Mouse (Mus musculus) liver, embryonic 15.5 days (tissue): Measurements from ENCODE around the gene 3110009E18Rik. TPM values are rescaled to one million over a fixed set of nuclear protein-coding genes. Genes with fewer than 3 reads are reported as not detected.

Source experiments
- ATAC-seq: fragments of 200-750 bp; cut with Nextera tagmentation; 2 replicates; pipeline ENCODE4 v1.8.0; 2017; ENCODE audit warnings: moderate number of reproducible peaks, mild to moderate bottlenecking, moderate library complexity; ENCODE audit not compliant: insufficient read depth
- H3K27ac ChIP-seq: fragments of 300-500 bp; sonication (generic); replicated peaks from 2 replicates; pipeline ENCODE4 v1.5.1; 2015; ENCODE audit warnings: mild to moderate bottlenecking, inconsistent platforms
- H3K27me3 ChIP-seq: fragments of 300-500 bp; sonication (generic); 2 replicates; pipeline ENCODE4 v1.6.1; 2015; ENCODE audit warnings: mild to moderate bottlenecking, inconsistent platforms
- H3K36me3 ChIP-seq: fragments of 300-500 bp; sonication (generic); replicated peaks from 2 replicates; pipeline ENCODE4 v1.6.1; 2015; ENCODE audit warnings: moderate library complexity, mild to moderate bottlenecking, inconsistent platforms
- H3K4me1 ChIP-seq: fragments of 300-500 bp; sonication (generic); replicated peaks from 2 replicates; pipeline ENCODE4 v1.6.1; 2015; ENCODE audit warnings: inconsistent platforms
- H3K4me2 ChIP-seq: fragments of 300-500 bp; sonication (generic); 2 replicates; pipeline ENCODE4 v1.6.1; 2015; ENCODE audit warnings: moderate library complexity, mild to moderate bottlenecking, inconsistent platforms
- H3K4me3 ChIP-seq: fragments of 300-500 bp; sonication (generic); replicated peaks from 2 replicates; pipeline ENCODE4 v1.5.1; 2015; ENCODE audit warnings: mild to moderate bottlenecking, inconsistent platforms
- H3K9ac ChIP-seq: fragments of 300-500 bp; sonication (generic); 2 replicates; pipeline ENCODE4 v1.6.1; 2015; ENCODE audit warnings: moderate library complexity, mild to moderate bottlenecking, inconsistent platforms
- H3K9me3 ChIP-seq: fragments of 300-500 bp; sonication (generic); replicated peaks from 2 replicates; pipeline ENCODE4 v1.6.1; 2016; ENCODE audit warnings: inconsistent platforms
- WGBS: fragments of 180-500 bp; shearing (Covaris S2); methylation state at CpG from one replicate; pipeline ENCODE4 v1.1.7; 2015; ENCODE audit warnings: mixed read lengths; ENCODE audit not compliant: insufficient replicate concordance; 5-methylcytosine and 5-hydroxymethylcytosine counted together
- polyA plus RNA-seq: library from polyadenylated mRNA; unstranded; fragments of >200 nt; fragmentation: Nextera tagmentation; extraction: Ambion mirVana; gene quantifications from 2 replicates; pipeline ENCODE4 v1.2.1, GENCODE M21; 2015

3110009E18Rik gene
- polyA plus RNA-seq, 1 experiment from 2014 or later: 5.8 TPM

- no peaks in the 10 kb centered on the region for H3K4me1 ChIP-seq
- no peak overlapping the region for H3K4me3 ChIP-seq
- no peak for ATAC-seq
- no peaks in the 10 kb centered on the region for H3K36me3 ChIP-seq
- H3K9me3 ChIP-seq: no peaks in the 10 kb centered on the region
- H3K9ac ChIP-seq: no peak overlapping the region
- no peak overlapping the region for H3K4me2 ChIP-seq
- 74% methylated on average over 8 of the region's 8 CpGs for WGBS
- H3K27ac ChIP-seq: no peak overlapping the region
- no peaks in the 10 kb centered on the region for H3K27me3 ChIP-seq
Observed at GRCm38 (mm10) chr1:120145527-120146216, 24.7 kb downstream of the 3110009E18Rik start.

GRCm38 (mm10) chr1:120146994-120147393, 26.0 kb downstream of the 3110009E18Rik start:
- Histone ChIP-seq H3K4me1 (no peaks in the 10 kb centered on the region), H3K4me2 (no peak overlapping the region)

GRCm38 (mm10) chr1:120154232-120154631, 33.2 kb downstream of the 3110009E18Rik start:
- Histone ChIP-seq H3K4me3 (no peak overlapping the region), H3K27me3 (no peaks in the 10 kb centered on the region), H3K27ac (no peak overlapping the region), H3K9ac (no peak overlapping the region), H3K4me1 (no peaks in the 10 kb centered on the region), H3K36me3 (no peaks in the 10 kb centered on the region), H3K4me2 (no peak overlapping the region), H3K9me3 (no peaks in the 10 kb centered on the region)
- ATAC-seq: no peak

More at GRCm38 (mm10) chr1:120146994-120147393, 26.0 kb downstream of the 3110009E18Rik start:
- Histone ChIP-seq H3K27ac (no peak overlapping the region), H3K4me3 (no peak overlapping the region), H3K9ac (no peak overlapping the region), H3K27me3 (no peaks in the 10 kb centered on the region), H3K9me3 (no peaks in the 10 kb centered on the region), H3K36me3 (no peaks in the 10 kb centered on the region)
- no peak for ATAC-seq

GRCm38 (mm10) chr1:120155325-120155724, 34.3 kb downstream of the 3110009E18Rik start:
- Histone ChIP-seq H3K27me3 (no peaks in the 10 kb centered on the region), H3K36me3 (no peaks in the 10 kb centered on the region), H3K9ac (no peak overlapping the region), H3K4me1 (no peaks in the 10 kb centered on the region), H3K4me3 (no peak overlapping the region), H3K4me2 (no peak overlapping the region), H3K27ac (no peak overlapping the region), H3K9me3 (no peaks in the 10 kb centered on the region)
- 7% methylated on average over 1 of the region's 1 CpGs for WGBS
- no peak for ATAC-seq

GRCm38 (mm10) chr1:120158474-120159127, 37.6 kb downstream of the 3110009E18Rik start:
- WGBS: 70% methylated on average over 9 of the region's 9 CpGs
- Histone ChIP-seq H3K36me3 (no peaks in the 10 kb centered on the region), H3K4me3 (no peak overlapping the region), H3K9ac (no peak overlapping the region), H3K9me3 (no peaks in the 10 kb centered on the region), H3K27ac (no peak overlapping the region), H3K27me3 (no peaks in the 10 kb centered on the region), H3K4me2 (no peak overlapping the region), H3K4me1 (no peaks in the 10 kb centered on the region)
- no peak for ATAC-seq

GRCm38 (mm10) chr1:120161502-120161901, 40.5 kb downstream of the 3110009E18Rik start:
- Histone ChIP-seq H3K4me2 (no peak overlapping the region), H3K9ac (no peak overlapping the region), H3K4me1 (no peaks in the 10 kb centered on the region), H3K27me3 (no peaks in the 10 kb centered on the region), H3K9me3 (no peaks in the 10 kb centered on the region), H3K4me3 (no peak overlapping the region), H3K27ac (no peak overlapping the region), H3K36me3 (no peaks in the 10 kb centered on the region)
- WGBS: 70% methylated on average over 5 of the region's 5 CpGs
- no peak for ATAC-seq

- no peak overlapping the region for H3K27ac ChIP-seq
- H3K9ac ChIP-seq: no peak overlapping the region
- no peak overlapping the region for H3K4me2 ChIP-seq
- 24% methylated on average over 1 of the region's 1 CpGs for WGBS
- no peaks in the 10 kb centered on the region for H3K9me3 ChIP-seq
- no peaks in the 10 kb centered on the region for H3K27me3 ChIP-seq
- H3K36me3 ChIP-seq: no peaks in the 10 kb centered on the region
- ATAC-seq: no peak
- no peaks in the 10 kb centered on the region for H3K4me1 ChIP-seq
- H3K4me3 ChIP-seq: no peak overlapping the region
Observed at GRCm38 (mm10) chr1:120162616-120163015, 41.6 kb downstream of the 3110009E18Rik start.

GRCm38 (mm10) chr1:120168016-120168415, 47.0 kb downstream of the 3110009E18Rik start:
- no peaks in the 10 kb centered on the region for H3K9me3 ChIP-seq
- H3K36me3 ChIP-seq: no peaks in the 10 kb centered on the region
- H3K27me3 ChIP-seq: no peaks in the 10 kb centered on the region
- H3K4me2 ChIP-seq: no peak overlapping the region
- no peaks in the 10 kb centered on the region for H3K4me1 ChIP-seq
- ATAC-seq: no peak
- H3K9ac ChIP-seq: no peak overlapping the region
- no peak overlapping the region for H3K27ac ChIP-seq
- WGBS: 53% methylated on average over 4 of the region's 4 CpGs
- H3K4me3 ChIP-seq: no peak overlapping the region

GRCm38 (mm10) chr1:120168674-120169073, 47.7 kb downstream of the 3110009E18Rik start:
- H3K9ac ChIP-seq: no peak overlapping the region
- ATAC-seq: no peak
- no peak overlapping the region for H3K27ac ChIP-seq
- no peaks in the 10 kb centered on the region for H3K27me3 ChIP-seq
- H3K36me3 ChIP-seq: no peaks in the 10 kb centered on the region
- H3K9me3 ChIP-seq: no peaks in the 10 kb centered on the region
- no peak overlapping the region for H3K4me3 ChIP-seq
- H3K4me1 ChIP-seq: no peaks in the 10 kb centered on the region
- H3K4me2 ChIP-seq: no peak overlapping the region
- 75% methylated on average over 7 of the region's 7 CpGs for WGBS

GRCm38 (mm10) chr1:120170307-120170706, 49.3 kb downstream of the 3110009E18Rik start:
- no peaks in the 10 kb centered on the region for H3K27me3 ChIP-seq
- no peak overlapping the region for H3K4me3 ChIP-seq
- no peaks in the 10 kb centered on the region for H3K4me1 ChIP-seq
- no peaks in the 10 kb centered on the region for H3K9me3 ChIP-seq
- no peak overlapping the region for H3K4me2 ChIP-seq
- no peaks in the 10 kb centered on the region for H3K36me3 ChIP-seq
- H3K27ac ChIP-seq: no peak overlapping the region
- no peak overlapping the region for H3K9ac ChIP-seq
- no peak for ATAC-seq
- WGBS: 59% methylated on average over 7 of the region's 7 CpGs

- Histone ChIP-seq H3K4me3 (no peak overlapping the region), H3K9ac (no peak overlapping the region), H3K9me3 (no peaks in the 10 kb centered on the region), H3K27me3 (no peaks in the 10 kb centered on the region), H3K4me2 (no peak overlapping the region), H3K27ac (no peak overlapping the region), H3K4me1 (no peaks in the 10 kb centered on the region), H3K36me3 (no peaks in the 10 kb centered on the region)
- ATAC-seq: no peak
- 57% methylated on average over 5 of the region's 5 CpGs for WGBS
Observed at GRCm38 (mm10) chr1:120171819-120172521, 51.0 kb downstream of the 3110009E18Rik start.
